Mouse (Mus musculus): ENCODE data around the gene Apol9a.
"Not testable (repeated sequence)": the region's sequence is repeated elsewhere in the genome, so short reads cannot be mapped to it uniquely, and the experiment has no call there.

Apol9a gene

DNA sequence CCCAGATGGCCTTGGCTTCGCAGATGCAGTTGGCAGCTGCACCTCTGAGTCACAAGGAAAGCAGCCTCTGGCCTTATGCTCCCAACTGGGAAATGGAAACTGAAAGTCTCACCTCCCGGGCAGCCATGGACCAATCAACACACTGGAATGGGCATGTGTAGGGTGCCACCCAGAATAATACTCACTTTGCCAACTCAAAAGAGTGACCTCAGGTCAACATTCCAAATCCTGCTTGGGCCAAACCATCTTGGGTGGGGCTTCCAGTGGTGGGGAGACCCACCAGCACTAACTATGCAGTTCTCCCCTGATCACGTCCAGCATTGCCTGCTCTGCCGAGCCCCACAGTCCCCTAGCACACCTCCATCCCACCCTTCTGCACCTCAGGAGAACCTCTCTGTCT is at the start of gene Apol9a:
Gene Apol9a (minus strand): TSS at position 101 of the 400 bp plus-strand sequence.
- DNase-seq (ENCODE audit: low spot score) = not testable (repeated sequence)

DNA sequence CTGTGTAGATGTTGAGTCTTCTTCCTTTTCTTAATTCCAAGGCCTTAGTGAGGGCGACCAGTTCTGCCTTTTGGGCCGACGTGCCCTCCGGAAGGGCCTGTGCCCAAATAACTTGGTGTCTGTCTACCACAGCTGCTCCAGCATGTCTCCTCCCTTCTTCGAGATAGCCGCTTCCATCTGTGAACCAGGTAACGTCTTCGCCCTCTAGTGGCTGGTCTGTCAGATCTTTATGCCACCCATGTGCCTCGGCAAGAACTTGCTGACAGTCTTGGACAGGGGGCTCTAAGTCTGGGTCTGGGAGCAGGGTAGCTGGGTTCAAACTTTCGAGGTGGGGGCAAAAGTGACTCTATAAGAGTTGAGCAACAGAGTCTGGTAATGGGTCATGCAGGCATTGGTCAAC is 39.0 kb upstream of the Apol9a start:
- peak; percentile 40 for DNase-seq (ENCODE audit: low spot score)

DNA sequence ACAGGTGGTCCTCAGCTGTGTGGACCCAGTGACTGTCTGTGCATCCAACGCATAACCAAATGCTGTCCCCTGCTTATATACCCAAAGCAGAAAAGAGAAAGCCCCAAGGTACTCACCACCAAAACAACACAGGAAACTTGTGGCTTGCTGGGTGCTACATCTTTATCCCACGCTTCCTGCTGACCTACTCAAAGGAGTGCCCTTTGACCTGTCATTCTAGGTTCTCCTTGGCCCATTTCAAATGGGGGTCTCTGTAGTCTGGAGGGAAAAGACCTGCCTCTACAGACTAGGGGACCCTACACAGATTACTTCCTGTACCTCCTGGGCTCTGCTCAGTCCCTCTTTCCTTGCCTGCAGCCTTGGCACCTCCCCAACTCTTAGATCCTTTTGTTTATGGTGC is 36.5 kb upstream of the Apol9a start, which contains the start of gene Apol7b:
Gene Apol7b (minus strand): TSS at position 101 of the 400 bp plus-strand sequence.
- DNase-seq (ENCODE audit: low spot score) = not testable (repeated sequence)

DNA sequence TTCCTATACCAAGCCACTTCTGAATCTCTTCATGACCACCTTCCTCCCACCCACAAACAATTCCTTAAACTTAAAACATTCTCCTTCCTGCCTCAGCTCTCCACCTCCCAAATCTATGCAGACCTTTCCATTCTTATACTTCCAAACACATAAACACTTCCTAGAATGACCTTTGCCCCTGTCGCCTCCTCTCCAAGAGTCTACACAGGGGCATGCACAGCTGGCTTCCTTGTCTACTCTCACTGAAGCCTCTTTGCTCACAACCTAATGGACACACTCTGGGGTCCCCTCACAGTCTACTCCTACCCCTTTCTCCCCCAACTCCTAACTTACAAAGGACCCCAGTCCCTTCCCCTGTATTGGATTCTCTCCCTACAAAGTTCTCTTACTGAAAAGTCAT is 34.7 kb upstream of the Apol9a start:
- DNase-seq (ENCODE audit: low spot score) = not testable (repeated sequence)

DNA sequence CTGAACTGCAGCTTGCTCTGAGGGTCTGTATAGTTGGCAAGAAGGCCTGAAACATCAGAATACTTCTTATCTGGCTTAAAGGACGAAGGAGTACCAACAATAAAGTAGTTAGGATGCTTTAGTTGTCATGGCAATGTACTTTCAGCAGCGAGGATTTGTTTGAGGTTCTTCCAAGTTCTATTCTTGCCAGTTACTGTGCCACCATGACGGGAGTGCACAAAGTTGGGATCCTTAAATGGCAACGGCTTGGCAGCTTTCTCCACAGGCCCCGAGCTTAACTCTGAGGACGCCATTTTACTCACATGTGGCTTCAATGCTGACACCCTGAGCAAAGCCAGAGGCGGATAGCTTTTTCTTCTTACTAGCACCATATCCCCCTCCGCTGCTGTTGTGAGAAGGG is 33.8 kb upstream of the Apol9a start:
- DNase-seq (ENCODE audit: low spot score) = not testable (repeated sequence)

DNA sequence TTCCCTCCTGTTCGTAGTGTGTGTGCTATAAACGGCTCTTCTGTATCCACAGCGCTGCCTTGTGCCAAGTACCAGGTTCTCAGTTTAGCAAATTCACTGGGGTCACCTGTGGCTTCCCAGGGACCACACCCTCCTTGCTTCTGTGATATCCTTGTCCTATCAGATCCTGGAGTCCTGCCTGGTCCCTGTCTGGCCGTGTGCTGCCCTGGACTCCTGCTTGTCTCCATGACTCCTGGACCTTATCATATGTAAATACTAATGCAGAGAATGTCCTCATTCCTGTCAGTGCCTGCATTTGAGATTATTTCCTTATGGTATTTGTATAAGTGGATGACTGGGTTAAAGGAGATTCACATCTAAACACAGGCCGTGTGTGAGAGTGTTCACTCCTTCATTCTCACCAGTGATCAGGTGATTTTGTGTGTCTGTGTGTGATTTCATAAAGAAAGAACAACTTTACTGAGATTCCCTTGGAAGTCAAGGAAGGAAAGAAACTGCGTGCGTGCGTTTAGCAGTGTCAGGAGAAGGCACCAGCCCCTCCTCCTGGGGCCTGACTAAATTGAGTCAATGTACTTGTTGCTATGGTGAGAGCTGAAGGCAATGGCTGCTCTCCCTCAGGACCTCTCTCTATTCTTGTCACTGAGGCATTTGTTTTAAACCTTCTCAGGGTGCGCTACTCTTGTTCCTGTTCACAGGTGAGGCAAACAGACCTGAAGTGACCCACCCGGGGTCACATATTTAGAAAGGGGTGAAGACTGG is 17.9 kb upstream of the Apol9a start:
- not testable (repeated sequence) for DNase-seq (ENCODE audit: low spot score)

DNA sequence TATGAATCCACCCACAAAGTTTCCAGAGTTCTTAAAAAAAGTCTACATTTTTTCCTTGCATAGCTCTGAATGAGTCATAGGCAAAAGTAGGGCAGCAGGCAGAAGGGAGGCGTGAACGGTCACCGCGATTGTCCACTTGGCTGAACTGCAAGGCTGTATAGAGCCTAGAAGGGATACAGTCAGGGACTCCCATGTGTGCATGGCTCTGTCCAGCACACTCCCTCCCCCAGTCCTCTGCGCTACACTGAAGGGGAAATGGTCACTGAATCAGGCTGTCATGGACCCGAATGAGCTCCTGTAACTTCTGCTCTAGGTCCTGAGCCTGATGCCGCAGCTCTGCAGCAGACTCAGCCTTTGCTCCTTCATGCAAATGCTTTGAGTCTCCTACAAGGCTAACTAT is 12.0 kb upstream of the Apol9a start:
- not testable (repeated sequence) for DNase-seq (ENCODE audit: low spot score)

DNA sequence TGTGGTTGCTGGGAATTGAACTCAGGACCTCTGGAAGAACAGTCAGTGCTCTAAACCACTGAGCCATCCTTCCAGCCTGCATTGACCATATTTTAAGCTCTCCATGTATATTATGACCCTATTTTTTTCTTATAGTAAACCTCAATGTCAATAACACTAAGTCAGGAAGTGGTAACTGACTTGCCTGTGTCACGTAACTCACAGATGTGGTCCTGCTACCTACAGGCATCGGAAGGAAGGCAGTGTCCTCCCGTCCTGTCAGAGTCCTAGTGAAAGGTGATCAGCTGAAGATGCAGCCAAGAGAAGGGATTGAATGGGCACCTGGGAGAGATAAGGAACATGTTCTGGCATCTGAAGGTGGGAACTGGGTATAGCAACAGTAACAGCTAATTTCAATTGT is 8.7 kb upstream of the Apol9a start:
- DNase-seq (ENCODE audit: low spot score) = not testable (repeated sequence)

DNA sequence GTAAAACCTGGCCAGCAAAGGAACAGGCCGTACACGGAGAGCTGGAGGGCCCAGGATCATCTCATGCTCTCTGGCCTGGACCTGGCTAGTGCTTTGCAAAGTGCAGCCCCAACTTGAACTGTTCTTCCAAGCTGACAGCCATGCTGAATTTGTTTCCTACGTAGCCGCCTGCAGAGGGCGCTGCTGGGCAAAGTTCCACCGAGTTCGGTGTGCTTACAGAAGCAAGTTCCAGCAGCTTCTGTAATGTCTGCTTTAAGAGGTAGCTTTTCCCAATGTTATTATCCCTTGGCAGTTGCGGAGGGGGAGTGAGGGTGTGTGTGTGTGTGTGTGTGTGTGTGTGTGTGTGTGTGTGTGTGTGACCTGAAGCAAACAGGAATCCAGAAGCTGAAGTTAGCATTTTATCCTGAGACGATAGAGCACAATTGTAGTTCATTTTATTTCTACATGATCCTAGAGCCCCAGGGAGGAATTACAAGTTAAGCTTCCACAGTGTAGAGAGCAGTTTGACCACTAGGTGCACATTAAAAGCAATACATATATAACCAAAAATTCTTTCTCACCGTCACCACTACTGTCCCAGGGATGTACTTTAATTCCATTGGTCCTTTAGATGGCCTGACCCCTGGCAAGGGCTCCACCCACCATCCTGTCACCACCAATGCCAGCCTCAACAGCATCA is 5.9 kb upstream of the Apol9a start:
- DNase-seq (ENCODE audit: low spot score) = not testable (repeated sequence)

DNA sequence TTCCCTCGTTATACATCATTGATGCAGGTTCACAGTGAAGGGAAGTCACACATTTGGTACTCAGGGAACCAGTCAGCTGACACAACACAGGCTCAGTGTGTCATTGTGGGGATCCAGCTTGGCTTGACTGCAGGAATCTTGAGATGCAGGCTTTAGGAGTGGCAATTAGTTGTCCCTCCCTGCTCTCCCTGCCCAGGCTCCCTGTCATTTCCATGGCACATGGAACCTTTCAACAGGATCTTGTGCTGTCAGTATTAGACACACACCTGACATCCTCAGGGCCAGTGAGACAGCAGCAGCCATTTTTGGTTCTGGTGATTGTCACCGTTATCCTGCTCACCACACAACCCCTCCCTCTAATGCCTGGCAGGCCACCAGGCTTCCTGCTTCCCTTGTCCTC is 4.7 kb upstream of the Apol9a start:
- DNase-seq (ENCODE audit: low spot score) = not testable (repeated sequence)

DNA sequence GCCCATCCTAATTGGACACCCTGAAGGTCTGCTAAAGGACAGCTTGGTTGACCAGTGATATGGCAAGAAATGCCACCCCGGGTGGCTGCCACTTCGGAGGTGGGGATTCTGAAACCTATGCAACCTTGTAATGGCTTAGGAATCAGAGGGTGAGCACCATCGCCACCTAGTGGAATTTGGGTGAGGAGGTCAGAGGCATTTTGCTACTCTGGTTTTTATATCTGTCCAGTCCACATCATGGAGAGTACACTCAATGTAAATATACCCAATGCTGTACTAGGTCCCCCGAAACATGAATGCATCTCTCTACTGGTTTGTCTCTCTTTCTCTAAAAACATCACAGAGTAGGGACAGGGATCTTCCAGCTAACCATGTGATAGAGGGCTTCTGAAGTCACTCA is 1.8 kb upstream of the Apol9a start:
- not testable (repeated sequence) for DNase-seq (ENCODE audit: low spot score)

DNA sequence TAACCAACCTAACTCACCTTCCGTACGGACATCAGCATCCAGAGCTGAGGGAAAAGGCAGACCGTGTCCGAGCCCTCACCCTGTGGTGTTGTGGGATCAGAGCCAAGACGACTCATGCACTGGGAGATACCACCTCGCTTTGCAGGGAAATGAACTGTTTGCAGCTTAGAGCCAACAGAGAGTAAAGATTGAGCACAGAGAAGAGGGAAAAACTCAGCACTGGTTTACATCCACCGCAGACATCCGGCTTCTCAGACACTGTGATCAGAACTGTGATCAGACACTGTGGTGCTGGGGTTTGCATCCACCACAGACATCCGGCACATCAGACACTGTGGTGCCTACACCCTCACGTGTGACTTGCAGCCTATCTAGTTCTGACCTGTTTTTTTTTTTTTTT is 4.6 kb downstream of the Apol9a start:
- DNase-seq (ENCODE audit: low spot score) = not testable (repeated sequence)

DNA sequence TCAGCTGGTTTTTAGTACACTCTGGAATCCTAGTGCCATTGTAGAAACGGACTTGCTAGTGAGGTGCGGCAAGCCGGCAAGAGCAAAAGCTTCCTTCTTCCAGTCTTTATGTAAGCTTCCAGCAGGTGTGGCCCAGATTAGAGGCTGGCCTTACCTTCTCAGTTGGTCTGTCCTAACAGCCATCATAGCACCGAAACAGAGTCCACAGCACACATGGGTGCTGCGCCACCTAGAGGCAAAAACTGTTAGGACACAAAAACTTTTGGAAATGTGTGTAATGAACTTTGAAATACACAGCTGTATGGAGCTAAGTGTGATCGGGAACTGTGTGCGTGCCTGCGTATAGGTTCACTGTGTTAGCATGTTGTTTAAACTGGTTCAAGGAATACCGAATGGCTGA is 11.9 kb downstream of the Apol9a start, which contains the start of gene Apol7a:
Gene Apol7a (minus strand): TSS at position 84 of the 400 bp plus-strand sequence.
- DNase-seq (ENCODE audit: low spot score) = not testable (repeated sequence)

DNA sequence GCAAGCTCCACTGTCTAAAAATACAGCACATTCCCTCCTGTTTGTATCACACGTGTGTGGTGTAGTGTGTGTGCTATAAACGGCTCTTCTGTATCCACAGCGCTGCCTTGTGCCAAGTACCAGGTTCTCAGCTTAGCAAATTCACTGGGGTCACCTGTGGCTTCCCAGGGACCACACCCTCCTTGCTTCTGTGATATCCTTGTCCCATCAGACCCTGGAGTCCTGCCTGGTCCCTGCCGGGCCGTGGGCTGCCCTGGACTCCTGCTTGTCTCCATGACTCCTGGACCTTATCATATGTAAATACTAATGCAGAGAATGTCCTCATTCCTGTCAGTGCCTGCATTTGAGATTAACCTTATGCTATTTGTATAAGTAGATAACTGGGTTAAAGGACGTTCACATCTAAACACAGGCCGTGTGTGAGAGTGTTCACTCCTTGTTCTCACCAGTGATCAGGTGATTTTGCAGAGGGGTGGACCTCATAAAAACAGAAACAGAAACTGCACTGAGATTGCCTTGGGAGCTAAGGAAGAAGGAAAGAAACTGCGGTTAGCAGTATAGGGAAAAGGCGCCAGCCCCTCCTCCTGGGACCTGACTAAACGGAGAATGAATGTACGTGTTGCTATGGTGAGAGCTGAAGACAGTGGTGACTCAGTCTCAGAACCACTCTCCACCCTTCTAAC is 13.3 kb downstream of the Apol9a start:
- not testable (repeated sequence) for DNase-seq (ENCODE audit: low spot score)

DNA sequence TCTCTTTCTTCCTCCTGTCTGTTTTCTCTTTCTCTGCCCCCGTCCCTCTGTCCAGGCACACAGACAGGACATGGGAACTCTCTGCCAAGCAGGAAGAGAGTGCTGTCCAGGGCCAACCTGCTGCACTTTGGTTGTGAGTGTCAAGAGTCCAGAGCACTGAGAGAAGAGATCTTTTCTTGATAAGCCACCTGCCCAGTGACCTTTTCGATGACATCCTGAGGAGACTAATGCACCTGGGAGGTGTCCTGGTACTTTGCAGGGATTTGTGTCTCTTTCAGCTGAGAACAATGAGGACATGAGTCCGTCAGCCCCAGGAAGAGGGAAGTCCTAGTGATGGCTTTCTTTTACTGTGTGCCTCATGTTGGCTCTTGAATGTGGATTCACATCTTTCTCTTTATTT is 17.1 kb downstream of the Apol9a start:
- DNase-seq (ENCODE audit: low spot score) = not testable (repeated sequence)

DNA sequence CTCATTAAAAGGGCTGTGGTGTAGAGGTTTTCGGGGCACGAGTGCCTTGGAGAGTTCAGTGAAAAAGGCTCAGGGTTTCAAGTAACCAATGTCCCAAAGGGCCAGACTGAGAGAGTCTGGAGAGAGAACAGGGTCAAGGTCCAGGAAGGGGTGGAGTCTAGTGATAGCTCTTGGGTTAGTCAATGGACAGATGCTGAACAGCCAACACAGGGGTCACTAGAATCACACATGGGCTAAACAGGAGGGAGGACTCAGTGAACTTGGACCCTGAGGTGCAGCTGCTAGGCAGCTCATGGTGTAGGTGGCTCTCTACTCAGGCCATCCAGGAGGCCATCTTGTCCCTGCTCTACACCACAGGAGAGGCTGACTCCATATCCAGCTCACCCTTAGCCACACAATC is 23.5 kb downstream of the Apol9a start:
- no peak for DNase-seq (ENCODE audit: low spot score)

DNA sequence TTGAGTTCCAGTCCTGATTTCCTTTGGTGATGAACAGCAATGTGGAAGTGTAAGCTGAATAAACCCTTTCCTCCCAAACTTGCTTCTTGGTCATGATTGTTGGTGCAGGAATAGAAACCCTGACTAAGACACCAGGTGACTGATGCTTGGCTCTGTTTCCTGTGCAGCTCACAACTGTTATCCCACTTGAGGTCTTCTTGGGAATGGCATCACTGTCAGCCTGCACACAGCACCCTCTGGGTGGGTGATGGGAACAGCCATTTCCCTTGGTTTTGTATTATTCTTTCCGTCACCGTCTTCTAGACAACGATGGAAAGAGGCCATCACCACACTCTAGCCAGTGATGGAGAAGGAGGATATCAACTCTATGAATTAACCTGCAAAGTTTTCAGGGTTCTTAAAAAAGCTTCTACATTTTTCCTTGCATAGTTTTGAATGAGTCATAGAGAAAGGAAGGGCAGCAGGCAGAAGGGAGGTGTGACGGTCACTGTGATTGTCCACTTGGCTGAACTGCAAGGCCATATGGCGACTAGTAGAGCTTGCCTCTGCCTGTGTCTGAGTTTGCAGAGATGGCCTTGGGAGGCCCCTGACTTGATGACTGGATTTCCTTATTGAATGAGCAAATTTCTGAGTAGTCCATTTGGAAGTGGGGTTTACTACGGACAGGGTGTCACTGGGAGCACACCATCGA is 26.4 kb downstream of the Apol9a start:
- DNase-seq (ENCODE audit: low spot score) = no peak

DNA sequence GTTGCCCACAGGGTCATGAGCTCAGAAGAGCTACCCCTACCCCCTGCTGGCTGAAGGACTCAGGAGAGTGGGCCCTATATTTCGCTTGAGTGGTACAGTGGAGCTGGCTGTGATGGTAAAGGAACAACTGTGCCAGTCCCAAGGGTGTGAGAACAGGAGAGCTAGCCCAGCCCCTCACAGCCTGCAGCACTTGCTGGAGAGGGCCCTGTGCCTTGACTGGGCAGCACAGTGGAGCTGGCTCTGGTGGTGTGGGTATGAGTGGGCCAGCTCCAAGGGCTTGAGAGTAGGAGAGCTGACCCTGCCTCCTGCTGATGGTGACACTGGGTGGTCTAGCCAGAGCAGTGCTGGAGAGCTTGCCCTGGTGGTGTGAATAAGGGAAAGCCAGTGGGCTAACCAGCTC is 28.1 kb downstream of the Apol9a start:
- DNase-seq (ENCODE audit: low spot score) = no peak

DNA sequence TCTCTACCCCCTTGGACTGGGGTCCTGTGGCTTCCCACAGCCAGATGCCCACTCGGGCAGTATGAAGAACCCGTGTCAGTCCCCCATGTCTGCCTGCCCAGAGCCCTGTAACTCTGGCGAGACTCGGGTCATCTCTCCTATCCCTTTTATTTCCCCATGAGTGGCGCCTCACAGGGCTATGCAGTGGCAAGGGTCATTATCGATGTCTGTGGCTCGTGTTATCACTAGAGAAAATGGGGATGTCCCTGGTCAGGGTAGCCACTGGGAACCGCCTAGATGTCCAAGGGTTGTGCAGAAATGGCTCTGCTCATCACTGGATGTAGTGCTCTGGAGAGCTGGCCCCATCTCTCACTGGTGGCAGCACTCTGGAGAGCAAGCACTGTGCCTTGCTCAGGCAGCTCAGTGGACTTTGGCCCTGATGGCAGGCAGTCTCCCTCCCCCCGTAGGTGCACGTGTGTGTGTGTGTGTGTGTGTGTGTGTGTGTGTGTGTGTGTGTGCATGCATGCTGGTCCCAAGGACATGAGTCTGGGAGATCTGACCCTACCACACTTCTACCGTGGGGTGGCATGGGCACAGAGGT is 28.6 kb downstream of the Apol9a start:
- DNase-seq (ENCODE audit: low spot score) = no peak

DNA sequence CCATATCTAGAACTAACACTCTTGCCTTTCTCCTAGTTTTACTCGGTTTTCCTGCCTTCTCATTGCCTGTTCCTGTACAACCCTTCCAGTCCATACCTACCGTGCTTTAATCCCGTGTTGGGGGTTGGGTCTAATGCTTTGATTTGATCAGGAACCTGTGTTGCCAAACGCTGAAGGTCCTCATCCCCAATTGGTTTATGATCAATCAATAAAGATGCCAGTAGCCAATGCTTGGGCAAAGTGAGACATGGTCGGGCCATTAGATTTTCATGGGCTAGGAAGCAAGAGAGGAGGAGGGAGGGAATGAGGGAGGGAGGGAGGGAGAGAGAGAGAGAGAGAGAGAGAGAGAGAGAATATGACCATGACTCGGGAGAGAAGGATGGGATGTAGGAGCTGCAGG is 29.5 kb downstream of the Apol9a start:
- no peak for DNase-seq (ENCODE audit: low spot score)

DNA sequence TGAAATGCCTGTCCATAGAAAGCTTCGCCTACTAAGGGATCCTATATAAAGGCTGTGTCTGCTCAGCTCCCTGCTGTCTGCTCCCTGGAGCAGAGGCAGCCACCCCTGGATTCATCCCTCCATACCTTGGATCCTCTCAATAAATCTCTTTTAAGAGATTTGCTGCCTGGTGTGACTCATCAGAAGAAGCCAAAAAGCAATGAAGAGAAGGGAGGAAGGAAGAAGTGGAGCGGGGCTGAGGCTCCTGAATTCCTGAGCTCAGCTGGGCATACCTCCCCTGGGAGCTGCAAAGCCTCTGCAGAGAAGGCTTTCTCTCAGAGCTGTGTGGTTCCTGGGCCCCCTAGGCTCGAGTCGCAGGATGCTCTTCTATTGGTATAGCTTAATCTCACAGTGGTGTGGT is 31.0 kb downstream of the Apol9a start:
- no peak for DNase-seq (ENCODE audit: low spot score)

DNA sequence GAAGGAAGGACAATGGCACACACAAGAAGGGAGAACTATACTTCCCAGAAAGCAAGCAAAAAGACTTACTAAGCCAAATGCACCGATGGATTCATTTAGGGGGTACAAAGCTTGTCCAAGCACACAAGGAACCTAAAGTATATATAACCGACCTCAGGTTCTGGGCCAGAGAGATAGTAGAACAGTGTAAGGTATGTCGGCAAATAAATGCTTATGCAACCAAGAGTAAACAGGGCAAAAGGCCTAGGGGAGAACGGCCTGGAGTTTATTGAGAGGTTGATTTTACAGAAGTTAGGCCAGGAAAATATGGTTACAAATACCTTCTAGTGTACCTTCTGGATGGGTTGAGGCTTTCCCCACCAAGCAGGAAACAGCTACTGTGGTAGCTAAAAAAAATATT is 33.5 kb downstream of the Apol9a start:
- DNase-seq (ENCODE audit: low spot score) = no peak
